Mouse (Mus musculus) c-Kit-positive CD71-negative TER-119-negative erythroid progenitor cells, embryonic 14.5 days (primary cell): ENCODE results near the gene Gpr37.

Experiments
- DNase-seq: peaks from one replicate; pipeline ENCODE4 v3.0.0-alpha.2; 2013; ENCODE audit warnings: low read depth

The Gpr37 gene

DNA sequence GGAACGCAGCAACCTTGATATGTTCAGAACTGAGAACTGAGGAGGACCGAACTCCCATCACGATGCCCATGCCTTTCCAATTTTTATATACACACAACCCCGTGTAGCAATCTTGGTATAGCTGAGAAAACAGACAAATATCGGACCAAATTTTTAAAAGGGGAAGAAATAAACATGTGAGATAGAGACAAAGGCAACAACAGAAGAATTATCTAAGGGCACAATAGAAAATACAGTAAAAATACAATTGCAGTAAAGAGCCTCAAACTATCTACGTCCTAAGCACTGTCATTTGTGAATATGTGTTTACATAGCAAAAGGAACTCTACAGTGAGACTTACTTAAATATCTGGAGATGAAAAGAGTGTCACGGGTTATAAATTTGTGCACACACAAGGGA is at the start of gene Gpr37:
Gene Gpr37 (minus strand): TSS at position 101 of the 400 bp plus-strand sequence.
- no peak for DNase-seq

- DNase-seq, result no peak
Observed at GRCm38 (mm10) chr6:25736533-25736932, 46.0 kb upstream of the Gpr37 start.

GRCm38 (mm10) chr6:25726560-25726959 is 36.0 kb upstream of the Gpr37 start:
- DNase-seq, result no peak

GRCm38 (mm10) chr6:25710601-25711000 is 20.1 kb upstream of the Gpr37 start:
- no peak for DNase-seq

GRCm38 (mm10) chr6:25709250-25709895 is 18.8 kb upstream of the Gpr37 start:
- DNase-seq, result no peak

DNA sequence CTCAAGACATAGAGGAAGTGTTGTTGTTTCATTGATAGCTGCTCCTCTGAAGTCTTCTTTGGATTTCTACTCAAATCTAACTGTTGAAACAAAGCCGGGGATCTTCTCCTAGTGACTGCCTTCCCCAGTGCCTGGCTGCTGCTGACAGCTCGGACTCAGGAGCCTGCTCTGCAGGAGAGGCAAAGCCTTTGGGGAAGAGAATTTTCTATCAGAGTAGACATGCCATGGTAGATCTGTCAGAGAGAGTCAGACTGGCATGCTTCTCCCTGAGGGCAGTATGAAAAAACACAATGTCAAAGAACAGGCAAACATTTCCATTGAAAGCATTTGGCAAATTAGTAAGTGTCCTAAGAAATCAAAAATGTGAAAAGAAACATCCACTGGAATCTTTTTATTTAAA is 9.4 kb upstream of the Gpr37 start:
- no peak for DNase-seq

DNA sequence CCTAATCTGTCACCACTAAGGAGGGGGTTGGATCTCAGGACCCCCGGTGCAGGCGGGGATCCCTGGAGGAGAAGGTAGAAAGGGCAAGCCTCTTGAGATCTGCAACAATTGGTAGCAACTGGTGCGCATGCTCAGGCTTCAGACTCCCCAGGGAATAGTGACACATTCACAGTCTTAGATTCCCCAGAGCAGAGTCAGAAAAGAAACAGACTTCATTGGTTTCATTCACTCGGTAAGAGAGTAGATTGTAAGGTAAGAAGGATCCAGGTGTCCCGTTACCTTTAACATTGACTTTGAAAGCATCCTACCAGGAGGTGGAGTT is 284 bp downstream of the Gpr37 start:
- peak; percentile 13 for DNase-seq

- DNase-seq, result peak; percentile 7
Observed at GRCm38 (mm10) chr6:25689520-25690283, 827 bp downstream of the Gpr37 start.

GRCm38 (mm10) chr6:25688927-25689519 is 1.5 kb downstream of the Gpr37 start:
- DNase-seq, result no peak

GRCm38 (mm10) chr6:25686760-25687200 is 3.7 kb downstream of the Gpr37 start:
- no peak for DNase-seq

GRCm38 (mm10) chr6:25684391-25684790 is 6.1 kb downstream of the Gpr37 start:
- no peak for DNase-seq

DNA sequence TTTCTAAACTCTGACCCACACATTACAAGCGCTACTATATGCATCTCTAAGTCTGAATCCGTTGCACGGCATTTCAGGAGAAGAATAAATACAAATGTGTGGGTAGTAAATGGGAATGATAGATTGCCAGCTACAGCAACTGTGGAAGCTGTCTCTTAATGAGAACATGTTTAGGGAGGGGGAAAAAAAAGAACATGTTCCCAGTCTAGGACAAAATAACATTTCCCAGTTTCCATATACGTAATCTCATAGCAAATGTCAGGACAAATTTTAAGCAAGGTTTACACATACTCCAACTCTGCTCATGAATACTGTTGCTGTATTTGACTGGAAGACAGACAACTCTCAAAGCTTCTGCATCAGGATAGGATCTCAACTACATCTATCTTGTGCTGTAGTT is 15.4 kb downstream of the Gpr37 start:
- no peak for DNase-seq

GRCm38 (mm10) chr6:25673801-25674200 is 16.7 kb downstream of the Gpr37 start:
- DNase-seq, result no peak

GRCm38 (mm10) chr6:25670150-25670549 is 20.4 kb downstream of the Gpr37 start:
- no peak for DNase-seq

DNA sequence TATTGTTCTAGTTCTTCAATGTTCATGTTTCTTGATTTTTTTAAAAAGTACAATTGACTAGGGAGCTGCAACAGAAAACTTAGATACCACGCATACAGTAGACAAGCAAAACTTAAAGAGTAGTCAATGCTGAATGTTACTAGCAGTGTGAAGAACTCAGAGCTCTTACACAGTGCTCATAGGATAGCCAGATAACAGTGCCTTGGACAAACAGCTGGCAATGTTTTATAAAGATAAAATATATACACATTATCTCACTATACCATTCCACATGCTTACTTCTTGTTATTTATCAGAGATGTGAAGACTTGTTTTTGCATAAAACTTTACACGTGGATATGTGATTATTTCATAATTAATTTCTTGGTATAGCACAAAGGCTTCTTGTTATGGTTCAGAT is 26.6 kb downstream of the Gpr37 start:
- DNase-seq, result no peak

GRCm38 (mm10) chr6:25659924-25660675 is 30.4 kb downstream of the Gpr37 start:
- no peak for DNase-seq
